Mouse (Mus musculus): ENCODE measurements around the gene Dnajc25. TPM values are rescaled to one million over a fixed set of nuclear protein-coding genes. Genes with fewer than 3 reads are reported as not detected.

Dnajc25 gene
- total and polyA plus RNA-seq, 2 experiments from 2014 or later: 5.7 to 8.5 TPM

DNA sequence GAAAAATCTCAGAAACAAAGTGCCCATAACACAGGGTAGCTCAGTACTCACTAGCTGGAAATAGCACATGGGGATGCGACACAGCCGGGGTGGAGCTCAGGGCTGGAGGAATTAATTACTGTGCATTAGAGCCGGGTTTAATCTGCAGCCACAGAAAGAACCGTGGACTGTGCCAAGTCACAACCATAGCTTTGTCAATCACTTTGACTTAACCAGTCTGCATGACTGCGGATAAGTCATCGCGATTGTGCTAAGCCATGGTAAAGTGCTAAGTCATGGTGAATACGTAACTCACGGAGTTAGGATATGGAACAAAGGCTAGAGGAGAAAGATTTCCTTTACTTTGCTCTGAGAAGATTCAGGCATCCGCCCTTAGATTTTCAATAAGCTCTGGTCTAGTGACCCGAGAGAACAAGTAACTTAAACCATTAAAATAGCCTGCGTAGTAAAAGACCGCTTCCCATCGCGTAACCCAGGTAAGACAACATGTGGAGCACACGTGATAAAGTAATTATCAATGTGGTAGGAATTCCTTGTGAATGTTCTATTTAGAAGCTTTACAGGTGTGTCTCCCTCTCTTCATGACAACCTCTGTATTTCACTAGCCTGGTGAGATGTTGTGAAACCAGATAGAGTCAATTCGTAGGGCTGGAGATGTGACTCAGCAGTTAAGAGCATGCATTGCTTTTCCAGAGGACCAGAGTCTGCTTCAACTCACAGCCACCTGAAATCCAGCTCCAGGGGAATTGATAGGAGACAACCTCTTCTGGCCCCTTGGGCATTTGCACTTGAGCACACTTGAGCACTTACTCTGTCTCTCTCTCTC is 4.0 kb upstream of the Dnajc25 start:
- no peak overlapping the region for H3K27ac ChIP-seq (ENCODE audit: low read depth, low read length)
- 57% methylated on average over 17 of the region's 17 CpGs for WGBS
- peak; percentile 34 for ATAC-seq
- no peak overlapping the region for H3K4me3 ChIP-seq (ENCODE audit: low read depth, low read length)
- H3K27me3 ChIP-seq (ENCODE audit: insufficient read depth, low read length): no peaks in the 10 kb centered on the region
- no peak for TF ChIP-seq CTCF (IDR thresholded peaks at IDR 0.05; ENCODE audit: low read depth)
- no peaks in the 10 kb centered on the region for H3K4me1 ChIP-seq (ENCODE audit: insufficient read depth)
- peak; percentile 9 for DNase-seq
- H3K9ac ChIP-seq: no peak overlapping the region; the same call in 1 of the 2 replicates
- no peak overlapping the region for H3K4me2 ChIP-seq (ENCODE audit: low read depth)
- no peaks in the 10 kb centered on the region for H3K9me3 ChIP-seq (ENCODE audit: low read length)
- H3K36me3 ChIP-seq (ENCODE audit: insufficient read depth): no peaks in the 10 kb centered on the region

DNA sequence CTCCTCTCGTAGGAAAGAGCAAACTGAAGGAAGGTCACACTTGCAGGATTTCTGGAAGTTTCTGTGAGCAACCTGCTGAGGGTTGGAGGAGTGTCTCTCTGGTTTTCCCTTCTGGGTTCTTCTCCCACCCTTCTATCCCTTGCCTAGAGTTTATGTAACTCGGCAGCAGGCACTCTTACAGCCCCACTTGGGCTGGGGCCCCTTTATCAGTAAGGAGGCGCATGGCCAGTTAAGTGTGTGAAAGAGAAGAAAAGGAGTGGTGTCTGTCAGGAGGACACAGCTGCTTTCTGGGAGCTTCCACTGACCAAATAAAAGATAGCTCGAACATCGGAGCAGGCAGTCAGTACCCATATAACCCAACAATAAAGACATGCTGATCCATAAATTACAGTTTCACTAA is 2.7 kb upstream of the Dnajc25 start:
- no peak for DNase-seq
- Histone ChIP-seq H3K9ac (no peak overlapping the region), H3K4me2 (ENCODE audit: low read depth) (no peak overlapping the region), H3K27ac (ENCODE audit: low read depth, low read length) (no peak overlapping the region), H3K9me3 (ENCODE audit: low read length) (no peaks in the 10 kb centered on the region), H3K36me3 (ENCODE audit: insufficient read depth) (no peaks in the 10 kb centered on the region), H3K4me1 (ENCODE audit: insufficient read depth) (no peaks in the 10 kb centered on the region), H3K27me3 (ENCODE audit: insufficient read depth, low read length) (no peaks in the 10 kb centered on the region), H3K4me3 (ENCODE audit: low read depth, low read length) (no peak overlapping the region)
- WGBS: 81% methylated on average over 5 of the region's 5 CpGs
- ATAC-seq: no peak
- no peak for TF ChIP-seq CTCF (IDR thresholded peaks at IDR 0.05; ENCODE audit: low read depth)

DNA sequence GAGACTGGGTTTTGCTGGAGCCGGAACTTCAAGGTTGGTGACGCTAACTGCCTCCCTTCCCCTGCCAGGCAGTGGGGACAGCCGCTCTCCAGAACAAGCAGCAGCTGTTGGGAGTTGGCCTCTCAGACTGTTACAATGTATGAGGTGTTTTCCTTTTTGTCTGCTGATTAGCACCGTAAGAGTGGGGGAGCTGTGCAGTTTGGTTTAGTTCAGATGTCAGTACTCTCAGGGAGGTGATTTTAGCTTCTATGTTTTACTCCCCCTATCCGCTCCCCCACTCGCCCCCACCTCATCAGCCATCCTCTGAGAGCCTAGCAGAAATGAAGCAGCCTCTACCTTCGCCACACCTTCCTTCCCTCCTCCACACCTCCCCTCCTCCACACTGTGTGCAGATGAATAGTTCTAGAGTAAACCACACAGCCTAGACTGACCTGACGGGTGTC is 410 bp downstream of the Dnajc25 start:
- H3K27ac ChIP-seq (ENCODE audit: low read depth, low read length): no peak overlapping the region
- no peaks in the 10 kb centered on the region for H3K4me1 ChIP-seq (ENCODE audit: insufficient read depth)
- no peak for TF ChIP-seq CTCF (IDR thresholded peaks at IDR 0.05; ENCODE audit: low read depth)
- DNase-seq (no peak), ATAC-seq (no peak)
- no peaks in the 10 kb centered on the region for H3K27me3 ChIP-seq (ENCODE audit: insufficient read depth, low read length)
- H3K36me3 ChIP-seq (ENCODE audit: insufficient read depth): no peaks in the 10 kb centered on the region
- no peak overlapping the region for H3K9ac ChIP-seq
- 77% methylated on average over 8 of the region's 8 CpGs for WGBS
- H3K4me3 ChIP-seq (ENCODE audit: low read depth, low read length): no peak overlapping the region
- no peaks in the 10 kb centered on the region for H3K9me3 ChIP-seq (ENCODE audit: low read length)
- H3K4me2 ChIP-seq (ENCODE audit: low read depth): no peak overlapping the region

DNA sequence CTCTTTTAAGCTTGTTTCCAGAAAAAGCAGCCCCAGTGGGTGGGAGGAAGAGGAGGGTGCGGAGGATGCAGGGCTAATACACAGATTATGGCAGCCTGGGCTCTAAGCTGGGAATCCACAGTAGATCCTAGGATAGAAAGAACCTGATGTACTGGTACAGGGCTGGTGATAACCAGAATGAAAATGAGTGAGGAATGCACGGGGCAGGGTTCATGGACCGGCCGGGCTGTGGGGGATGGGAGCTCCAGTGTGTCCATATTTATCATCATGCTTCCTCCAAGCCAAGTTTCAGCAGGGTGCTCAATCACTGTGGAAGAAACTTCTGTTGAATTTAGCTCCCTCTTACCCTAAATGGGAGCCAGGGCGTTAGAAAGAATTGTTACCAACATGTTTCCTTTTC is 2.2 kb downstream of the Dnajc25 start:
- 85% methylated on average over 5 of the region's 5 CpGs for WGBS
- H3K4me3 ChIP-seq (ENCODE audit: low read depth, low read length): no peak overlapping the region
- H3K36me3 ChIP-seq (ENCODE audit: insufficient read depth): no peaks in the 10 kb centered on the region
- no peak overlapping the region for H3K4me2 ChIP-seq (ENCODE audit: low read depth)
- no peaks in the 10 kb centered on the region for H3K27me3 ChIP-seq (ENCODE audit: insufficient read depth, low read length)
- H3K9me3 ChIP-seq (ENCODE audit: low read length): no peaks in the 10 kb centered on the region
- DNase-seq (no peak), ATAC-seq (no peak)
- no peak for TF ChIP-seq CTCF (IDR thresholded peaks at IDR 0.05; ENCODE audit: low read depth)
- H3K4me1 ChIP-seq (ENCODE audit: insufficient read depth): no peaks in the 10 kb centered on the region
- no peak overlapping the region for H3K27ac ChIP-seq (ENCODE audit: low read depth, low read length)
- H3K9ac ChIP-seq: no peak overlapping the region

DNA sequence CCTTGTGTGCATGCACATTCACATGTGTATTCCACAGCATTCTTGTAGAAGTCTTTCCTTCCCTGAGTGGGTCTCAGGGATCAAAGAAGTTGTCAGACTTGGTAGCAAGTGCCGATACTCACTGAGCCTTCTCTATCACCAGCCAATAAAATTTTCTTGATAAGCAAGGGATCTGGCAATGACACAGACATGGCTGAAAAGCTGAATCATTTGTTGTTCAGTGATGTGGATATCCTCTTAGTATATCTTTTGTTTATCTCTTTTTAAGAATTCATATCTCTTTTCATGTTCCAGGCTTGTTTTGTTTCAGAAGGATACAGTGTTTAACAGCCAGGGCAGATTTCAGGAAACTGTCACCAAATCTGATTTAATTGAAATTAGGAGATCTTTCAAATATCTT is 3.8 kb downstream of the Dnajc25 start:
- Histone ChIP-seq H3K27me3 (ENCODE audit: insufficient read depth, low read length) (no peaks in the 10 kb centered on the region), H3K4me1 (ENCODE audit: insufficient read depth) (0 out of 2 replicates have a peak, but pooled peaks cover under 1% of the 10 kb centered on the region), H3K4me2 (ENCODE audit: low read depth) (no peak overlapping the region), H3K27ac (ENCODE audit: low read depth, low read length) (no peak overlapping the region), H3K4me3 (ENCODE audit: low read depth, low read length) (no peak overlapping the region), H3K9ac (no peak overlapping the region), H3K9me3 (ENCODE audit: low read length) (no peaks in the 10 kb centered on the region), H3K36me3 (ENCODE audit: insufficient read depth) (no peaks in the 10 kb centered on the region)
- 70% methylated on average over 1 of the region's 1 CpGs for WGBS
- TF ChIP-seq CTCF (IDR thresholded peaks at IDR 0.05; ENCODE audit: low read depth): no peak
- no peak for ATAC-seq
- DNase-seq: no peak

DNA sequence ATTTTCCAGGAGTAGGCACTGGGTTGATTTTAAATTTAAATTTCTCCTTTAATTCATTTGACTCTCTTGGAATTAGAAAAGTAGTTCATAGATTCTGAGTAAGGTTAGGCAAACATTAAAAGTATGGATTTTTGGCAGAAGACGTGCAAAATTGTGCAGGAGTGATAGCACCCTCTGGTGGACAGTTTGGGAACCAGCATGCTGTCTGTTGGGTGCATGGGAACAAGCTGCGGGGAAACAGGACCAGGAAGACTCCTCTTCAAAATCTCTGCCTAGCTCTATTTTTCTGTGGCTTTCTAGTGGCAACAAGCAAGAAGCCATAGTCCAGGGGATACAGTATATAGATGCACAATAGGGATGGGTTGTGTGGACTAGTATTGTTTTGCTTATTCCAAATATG is 4.8 kb downstream of the Dnajc25 start:
- Histone ChIP-seq H3K27me3 (ENCODE audit: insufficient read depth, low read length) (no peaks in the 10 kb centered on the region), H3K4me1 (ENCODE audit: insufficient read depth) (peaks cover 8% of the 10 kb centered on the region; the same call in 1 of the 2 replicates), H3K4me2 (ENCODE audit: low read depth) (no peak overlapping the region), H3K27ac (ENCODE audit: low read depth, low read length) (no peak overlapping the region), H3K9ac (no peak overlapping the region), H3K9me3 (ENCODE audit: low read length) (no peaks in the 10 kb centered on the region), H3K36me3 (ENCODE audit: insufficient read depth) (no peaks in the 10 kb centered on the region), H3K4me3 (ENCODE audit: low read depth, low read length) (no peak overlapping the region)
- peak; percentile 90 for TF ChIP-seq CTCF (IDR thresholded peaks at IDR 0.05; ENCODE audit: low read depth)
- no peak for ATAC-seq
- 6% methylated on average over 2 of the region's 2 CpGs for WGBS
- DNase-seq: peak; percentile 86

DNA sequence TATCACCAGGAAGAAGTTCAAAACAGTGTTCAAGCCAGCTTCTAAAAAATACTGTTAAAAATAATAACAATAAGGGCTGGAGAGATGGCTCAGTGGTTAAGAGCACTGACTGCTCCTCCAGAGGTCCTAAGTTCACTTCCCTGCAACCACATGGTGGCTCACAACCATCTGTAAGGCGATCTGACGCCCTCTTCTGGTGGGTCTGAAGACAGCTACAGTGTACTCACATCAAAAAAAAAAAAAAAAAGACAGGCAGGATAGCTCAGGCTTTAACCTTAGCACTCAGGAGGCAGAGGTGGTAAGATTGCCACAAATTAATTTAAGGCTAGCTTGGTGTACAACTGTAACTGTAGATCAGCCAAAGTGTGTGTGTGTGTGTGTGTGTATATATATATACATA is 5.8 kb downstream of the Dnajc25 start:
- H3K4me3 ChIP-seq (ENCODE audit: low read depth, low read length): no peak overlapping the region
- H3K4me2 ChIP-seq (ENCODE audit: low read depth): no peak overlapping the region
- H3K36me3 ChIP-seq (ENCODE audit: insufficient read depth): no peaks in the 10 kb centered on the region
- no peak overlapping the region for H3K27ac ChIP-seq (ENCODE audit: low read depth, low read length)
- 2% methylated on average over 2 of the region's 2 CpGs for WGBS
- H3K27me3 ChIP-seq (ENCODE audit: insufficient read depth, low read length): no peaks in the 10 kb centered on the region
- ATAC-seq (no peak), DNase-seq (no peak)
- no peaks in the 10 kb centered on the region for H3K9me3 ChIP-seq (ENCODE audit: low read length)
- peak; percentile 43 for TF ChIP-seq CTCF (IDR thresholded peaks at IDR 0.05; ENCODE audit: low read depth)
- H3K9ac ChIP-seq: no peak overlapping the region
- H3K4me1 ChIP-seq (ENCODE audit: insufficient read depth): peaks cover 8% of the 10 kb centered on the region; the same call in 1 of the 2 replicates
